Mouse (Mus musculus): ENCODE measurements around the gene Grik5.

The Grik5 gene

DNA sequence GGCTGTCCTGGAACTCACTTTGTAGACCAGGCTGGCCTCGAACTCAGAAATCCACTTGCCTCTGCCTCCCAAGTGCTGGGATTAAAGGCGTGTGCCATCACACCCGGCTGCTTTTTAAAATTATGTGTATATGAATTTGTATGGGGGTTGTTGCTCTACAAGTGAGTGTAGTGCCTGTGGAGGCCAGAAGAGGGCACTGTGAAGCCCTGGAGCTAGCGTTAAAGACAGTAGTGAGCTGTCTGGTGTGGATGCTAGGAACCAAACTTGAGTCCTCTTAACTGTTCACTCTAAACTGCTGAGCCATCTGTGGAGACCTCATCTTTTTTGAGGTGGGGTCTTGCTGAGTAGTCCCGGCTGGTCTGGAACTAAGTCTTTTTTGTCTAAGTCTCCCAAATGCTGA, 86.3 kb downstream of the Grik5 start:
- in situ Hi-C loops (cut with MboI): no loop called here

DNA sequence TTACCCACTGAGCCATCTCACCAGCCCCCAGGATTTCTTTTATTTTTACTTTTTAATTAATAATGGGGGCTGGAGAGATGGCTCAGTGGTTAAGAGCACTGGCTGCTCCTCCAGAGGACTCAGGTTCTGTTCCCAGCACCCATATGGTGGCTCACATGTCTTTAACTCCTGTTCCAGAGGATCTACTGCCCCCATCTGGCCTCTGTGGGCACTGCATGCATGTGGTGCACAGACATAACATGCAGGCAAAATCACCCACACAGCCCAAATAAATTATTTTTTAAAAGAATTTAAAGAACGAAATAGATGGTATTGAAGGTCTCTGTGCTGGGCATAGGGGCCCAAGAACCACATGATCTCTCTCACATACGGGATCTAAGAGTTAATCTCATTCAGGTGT, 87.8 kb downstream of the Grik5 start:
- in situ Hi-C loops (cut with MboI): no loop called here

DNA sequence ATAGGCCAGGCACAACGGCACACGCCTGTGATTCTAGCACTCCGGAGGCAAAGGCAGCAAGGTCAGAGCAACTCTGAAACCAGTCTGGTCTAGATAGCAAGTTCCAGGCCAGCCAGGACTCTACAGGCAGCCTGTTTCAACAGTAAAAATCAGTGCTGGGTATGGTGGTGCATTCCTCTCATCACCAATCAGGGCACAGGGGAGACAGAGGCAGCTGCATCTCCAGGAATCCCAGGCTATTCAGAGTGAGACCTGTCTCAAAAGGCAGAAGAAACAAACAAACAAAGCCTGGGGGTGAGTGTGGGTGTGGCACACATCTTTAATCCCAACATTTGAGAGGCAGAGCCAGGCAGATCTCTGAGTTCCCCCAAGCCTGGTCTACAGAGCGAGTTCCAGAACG, 88.8 kb downstream of the Grik5 start:
- in situ Hi-C loops (cut with MboI): no loop called here

DNA sequence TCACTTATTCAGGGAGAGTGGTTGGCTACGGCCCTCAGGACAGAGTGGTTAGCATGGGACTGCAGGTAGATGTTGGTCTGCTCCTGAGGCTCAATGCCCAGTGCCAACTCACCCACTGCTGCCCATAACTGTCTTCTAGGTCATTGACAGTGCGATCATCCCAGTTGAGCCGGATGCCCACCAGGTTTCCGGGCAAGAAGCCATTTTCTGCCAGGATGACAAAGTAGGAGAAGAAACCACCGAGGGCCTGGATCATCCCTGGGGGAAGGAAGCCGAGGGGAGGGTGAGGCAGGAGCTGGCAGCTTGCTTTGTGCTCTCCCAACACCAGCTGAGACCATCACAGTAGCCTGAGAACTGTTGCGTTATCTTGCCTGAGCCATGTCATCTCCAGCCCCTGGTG, 91.7 kb downstream of the Grik5 start:
- in situ Hi-C loops (cut with MboI): no loop called here

DNA sequence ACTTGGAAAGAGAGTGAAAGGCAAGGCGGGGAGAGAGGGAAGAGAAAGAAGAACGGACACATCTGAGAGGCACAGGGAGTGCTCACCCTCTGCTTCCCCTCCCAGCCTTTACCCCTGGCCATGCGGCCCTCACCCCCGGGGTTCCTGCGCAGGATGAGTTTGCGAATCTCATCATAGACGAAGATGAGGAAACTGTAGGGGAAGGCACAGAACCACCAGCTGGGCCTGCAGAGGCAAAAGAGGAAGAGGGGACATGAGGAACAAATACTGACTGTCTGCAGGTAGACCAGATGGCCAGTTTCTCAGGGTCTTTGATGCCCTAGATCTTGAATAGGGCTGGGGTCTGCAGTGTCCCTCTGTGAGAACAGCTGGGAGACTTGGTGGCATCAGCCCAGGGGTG, 93.4 kb downstream of the Grik5 start:
- in situ Hi-C loops (cut with MboI): no loop called here

DNA sequence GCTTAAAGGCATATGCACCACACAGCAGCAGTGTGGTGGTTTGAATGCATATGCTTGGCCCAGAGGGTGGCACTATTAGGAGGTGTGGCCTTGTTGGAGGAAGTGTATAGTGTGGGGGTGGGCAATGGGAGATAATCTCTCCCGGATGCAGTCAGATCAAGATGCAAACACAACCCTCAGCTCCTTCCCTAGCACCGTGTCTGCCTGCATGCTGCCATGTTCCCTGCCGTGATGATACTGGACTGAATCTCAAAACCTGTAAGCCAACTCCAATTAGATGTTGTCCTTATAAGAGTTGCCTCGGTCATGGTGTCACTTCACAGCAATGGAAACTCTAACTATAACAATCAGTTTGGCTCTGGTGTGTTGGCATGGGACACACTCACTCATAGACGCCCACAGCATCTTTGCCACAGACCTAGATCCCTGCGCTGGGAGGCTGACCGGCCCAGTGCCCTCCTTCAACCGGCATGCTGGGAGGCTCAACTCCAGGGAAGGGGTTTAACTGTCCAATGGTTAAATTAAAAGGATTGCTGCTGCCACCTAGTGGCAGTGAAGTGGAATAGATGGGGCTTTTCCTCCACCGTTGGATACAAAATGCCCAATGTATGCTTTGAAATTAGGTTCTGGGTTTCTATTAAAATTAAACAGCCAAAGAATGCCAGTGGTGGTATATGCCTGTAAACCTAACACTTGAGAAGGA, 97.1 kb downstream of the Grik5 start:
- in situ Hi-C loops (cut with MboI): no loop called here

DNA sequence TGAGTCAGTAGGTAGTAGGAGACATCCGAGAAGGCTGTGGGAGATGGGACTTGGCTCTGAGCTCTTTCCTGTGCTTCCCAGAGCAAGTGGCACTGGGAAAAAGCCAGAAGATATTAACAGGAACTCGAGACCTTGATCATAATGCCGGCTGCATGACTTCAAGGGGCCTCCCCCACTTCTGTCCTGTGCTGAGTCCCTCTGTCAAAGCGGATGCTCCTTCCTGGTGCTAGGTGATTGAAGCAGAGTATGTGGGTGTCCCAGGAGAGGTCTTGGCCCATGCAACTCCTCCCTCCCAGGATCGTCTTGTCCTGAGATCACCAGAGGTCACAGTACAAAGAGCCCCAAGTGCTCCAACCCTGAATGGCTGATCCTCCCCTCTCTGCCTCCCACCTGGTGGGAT, 98.2 kb downstream of the Grik5 start:
- in situ Hi-C loops (cut with MboI): no loop called here

DNA sequence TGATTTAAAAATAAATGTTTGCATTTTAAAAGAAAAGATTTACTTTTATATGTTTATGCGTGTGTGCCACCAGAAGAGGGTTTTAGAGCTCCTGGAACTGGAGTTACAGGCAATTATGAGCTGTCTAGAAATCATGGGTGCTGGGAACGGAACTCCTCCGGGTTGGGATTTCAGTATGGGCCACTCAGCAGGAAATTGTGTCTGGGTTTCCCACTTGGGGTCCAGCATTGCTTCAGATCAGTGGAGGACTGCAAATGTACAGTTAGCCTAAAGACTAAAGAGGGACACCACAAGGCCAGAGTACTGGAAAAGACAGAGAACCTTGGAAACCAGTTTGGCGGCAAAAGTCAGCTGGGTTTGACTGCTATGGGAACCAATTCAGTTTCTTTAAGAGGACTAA, 98.9 kb downstream of the Grik5 start:
- in situ Hi-C loops (cut with MboI): no loop called here

DNA sequence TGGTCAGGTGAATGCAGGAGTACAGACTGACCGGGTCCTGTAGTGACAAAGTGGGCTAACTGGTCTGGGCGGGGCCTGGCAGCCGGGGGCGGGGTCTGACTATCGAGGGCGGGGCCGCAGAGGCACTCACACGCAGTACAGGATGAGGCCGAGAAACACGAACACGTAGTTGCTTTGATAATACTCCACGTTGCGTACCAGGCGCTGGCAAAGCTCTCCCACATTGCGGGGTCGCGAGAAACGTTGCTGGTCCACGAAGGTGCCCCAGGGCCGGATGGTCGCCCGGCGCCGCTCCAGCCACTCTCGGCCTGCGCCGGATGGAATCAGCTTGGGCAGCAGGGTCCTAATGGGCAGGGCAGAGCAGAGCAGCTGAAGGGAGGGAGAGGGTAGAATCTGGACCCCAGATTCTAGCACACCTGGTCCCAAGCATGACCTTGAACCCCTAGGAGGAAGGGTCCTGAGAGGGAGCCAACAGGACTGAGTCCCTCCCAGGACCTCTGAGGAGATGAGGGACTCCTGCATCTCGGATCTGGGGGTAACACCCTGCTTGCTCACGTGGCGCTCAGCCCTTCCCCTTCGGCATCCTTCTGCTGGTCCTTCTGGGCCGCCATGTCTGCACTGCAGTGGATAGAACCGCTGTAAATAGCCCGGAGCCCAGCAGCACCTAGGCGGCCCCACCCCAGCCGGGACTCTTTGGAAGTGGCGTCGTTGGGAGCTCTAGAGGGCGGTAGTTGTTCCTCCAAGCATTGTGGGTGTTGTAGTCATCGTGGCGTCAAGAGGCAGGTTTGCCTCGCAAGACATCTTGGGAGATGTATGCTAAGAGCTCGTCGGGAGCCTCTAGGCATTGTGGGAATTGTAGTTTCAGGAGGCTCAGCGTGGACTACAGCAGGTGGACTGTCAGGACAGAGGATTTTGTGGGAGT, 99.9 kb downstream of the Grik5 start, which contains the start of gene Rabac1:
Gene Rabac1, minus strand, starts transcription at position 783 of the 922 bp plus-strand sequence.
- in situ Hi-C loops (cut with MboI): no loop called here

DNA sequence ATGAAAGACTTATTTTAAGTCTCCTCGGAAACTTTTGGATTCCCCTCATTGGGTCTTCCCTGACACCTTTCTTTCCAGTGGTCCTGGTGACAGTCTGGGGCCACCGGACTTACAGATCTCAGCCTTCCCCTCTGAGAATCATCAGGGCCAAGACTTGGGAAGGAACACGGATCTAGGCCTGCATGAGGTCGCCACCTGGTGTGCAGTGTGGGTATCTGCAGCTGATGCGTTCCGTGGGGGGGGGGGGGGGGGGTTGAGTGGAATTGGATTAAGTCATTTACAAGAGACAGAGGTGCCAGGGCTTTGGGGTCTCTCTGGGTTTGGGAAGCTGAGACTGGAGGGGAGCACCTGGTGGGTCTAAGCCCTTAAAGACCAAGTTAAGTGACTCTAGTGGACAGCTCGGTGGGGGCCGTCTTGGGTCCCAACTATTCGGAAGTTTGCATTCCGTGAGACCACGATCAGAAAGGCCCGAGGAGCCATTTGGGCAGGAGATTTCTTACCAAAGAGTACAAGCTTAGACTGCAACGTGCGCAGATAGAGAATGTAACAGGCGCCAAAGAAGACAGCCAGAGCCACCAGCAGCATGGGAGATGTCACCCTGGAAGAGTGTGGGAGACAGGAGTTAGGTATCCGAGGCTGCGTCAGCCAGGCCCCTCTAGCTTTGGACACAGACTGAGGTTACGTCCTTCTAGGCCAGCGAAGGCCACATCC, 100.7 kb downstream of the Grik5 start:
- in situ Hi-C loops (cut with MboI): no loop called here

DNA sequence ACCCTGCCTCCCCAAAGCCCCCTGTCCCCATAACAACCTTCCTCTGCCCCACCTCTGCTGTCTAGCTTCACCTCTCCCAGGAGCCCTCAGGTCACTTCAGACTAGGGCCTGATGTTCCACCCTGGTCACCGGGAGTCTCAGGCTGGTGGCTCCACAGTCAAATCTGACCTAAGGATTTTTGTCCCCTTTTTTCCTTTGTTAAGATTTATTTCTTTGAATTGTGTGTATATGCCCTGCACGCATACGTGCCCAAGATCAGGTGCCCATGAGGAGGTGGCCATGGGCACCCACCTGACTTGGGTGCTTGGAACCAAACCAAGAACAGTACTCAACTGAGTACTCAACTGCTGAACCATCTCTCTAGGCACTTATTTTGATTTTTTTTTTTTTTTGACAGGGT, 101.8 kb downstream of the Grik5 start:
- in situ Hi-C loops (cut with MboI): no loop called here

DNA sequence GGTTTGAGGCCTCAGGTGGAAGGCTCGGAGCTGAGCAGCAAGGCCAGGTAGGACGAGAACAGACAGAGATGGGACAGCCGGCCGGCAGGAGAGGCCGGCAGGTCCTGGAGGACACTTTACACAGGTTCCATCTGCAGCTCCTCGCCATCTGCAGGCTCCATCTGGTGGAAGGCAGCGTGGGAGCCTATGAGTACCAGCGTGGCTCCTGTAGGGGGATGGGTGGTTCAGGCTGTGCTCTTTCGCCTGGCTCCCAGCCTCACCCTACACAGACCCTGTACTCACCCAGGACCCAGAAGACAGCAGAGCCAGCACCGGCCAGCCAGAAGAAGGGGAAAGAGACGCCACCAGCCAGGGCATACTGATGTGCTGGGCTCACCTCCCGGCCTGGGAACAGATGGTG, 102.3 kb downstream of the Grik5 start:
- in situ Hi-C loops (cut with MboI): loop anchor here (5.0 kb wide), 2 partner anchors 68 to 148 kb away; partner anchors contain the start of gene Arhgef1

DNA sequence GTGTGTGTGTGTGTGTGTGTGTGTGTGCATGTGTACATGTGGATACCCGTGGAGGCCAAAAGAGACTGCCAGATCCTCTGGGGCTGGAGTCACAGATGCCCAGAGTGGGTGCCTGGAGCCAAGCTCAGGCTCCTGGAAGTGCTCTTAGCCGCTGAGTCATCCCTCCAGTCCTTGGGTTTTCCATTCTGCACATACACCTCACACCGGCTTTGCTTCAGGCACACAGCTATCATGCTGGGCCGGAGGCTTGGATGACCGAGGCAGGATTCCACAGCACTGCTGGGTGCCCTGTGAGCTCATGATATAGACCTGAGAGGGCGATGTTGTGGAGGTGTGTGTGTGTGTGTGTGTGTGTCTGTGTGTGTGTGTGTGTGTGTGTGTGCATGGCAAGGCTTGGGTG, 103.7 kb downstream of the Grik5 start:
- in situ Hi-C loops (cut with MboI): loop anchor here (5.0 kb wide), 2 partner anchors 66 to 146 kb away; partner anchors contain the start of gene Arhgef1

DNA sequence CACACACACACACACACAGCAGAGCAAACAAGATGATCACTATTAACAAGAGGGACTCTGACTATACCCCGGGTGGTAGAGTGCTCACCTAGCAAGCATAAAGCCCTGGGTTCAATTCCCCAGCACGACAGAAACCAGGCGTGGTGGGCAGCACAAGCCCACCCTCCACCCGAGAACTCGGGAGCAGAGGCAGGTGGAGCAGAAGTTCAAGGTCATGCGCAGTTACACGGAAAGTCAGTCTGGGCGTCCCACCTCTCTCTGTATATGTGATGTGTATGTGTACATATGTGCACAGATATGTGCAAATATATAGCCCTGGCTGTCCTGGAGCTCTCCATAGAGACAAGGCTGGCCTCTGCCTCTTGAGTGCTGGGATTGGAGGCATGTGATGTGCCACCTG, 104.2 kb downstream of the Grik5 start:
- in situ Hi-C loops (cut with MboI): loop anchor here (5.0 kb wide), 2 partner anchors 66 to 146 kb away; partner anchors contain the start of gene Arhgef1

DNA sequence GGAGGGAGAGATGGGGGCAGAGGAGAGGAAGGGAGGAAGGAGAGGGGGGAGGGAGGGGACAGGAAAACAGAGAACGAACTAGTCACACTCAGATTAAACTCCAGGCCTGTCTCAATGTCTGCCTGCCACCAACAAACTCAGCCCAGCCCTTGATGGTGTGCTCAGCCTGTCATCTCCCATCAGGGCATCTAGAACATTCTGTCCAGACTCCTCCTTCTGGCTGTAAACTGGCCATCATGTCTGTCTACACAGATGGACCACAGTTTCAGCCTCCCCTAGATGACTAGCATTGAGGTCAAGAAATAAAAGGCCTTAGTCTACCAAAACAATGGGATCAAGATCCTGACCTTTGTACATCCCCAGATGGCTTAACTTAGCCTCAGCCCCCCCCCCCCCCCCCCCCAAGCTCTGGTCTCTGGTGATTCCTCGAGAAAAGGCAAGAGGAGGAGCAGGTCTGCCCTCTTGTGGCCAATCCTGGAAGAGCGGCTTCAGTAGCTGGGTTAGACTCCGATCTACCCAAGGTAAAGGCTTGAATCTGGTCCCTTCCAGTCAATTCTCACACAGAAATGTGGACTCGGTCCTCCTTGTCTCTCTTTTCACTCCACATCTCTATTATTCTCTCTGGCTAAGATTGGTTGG, 107.1 kb downstream of the Grik5 start:
- in situ Hi-C loops (cut with MboI): loop anchor here (5.0 kb wide), 2 partner anchors 63 to 143 kb away; partner anchors contain the start of gene Arhgef1

DNA sequence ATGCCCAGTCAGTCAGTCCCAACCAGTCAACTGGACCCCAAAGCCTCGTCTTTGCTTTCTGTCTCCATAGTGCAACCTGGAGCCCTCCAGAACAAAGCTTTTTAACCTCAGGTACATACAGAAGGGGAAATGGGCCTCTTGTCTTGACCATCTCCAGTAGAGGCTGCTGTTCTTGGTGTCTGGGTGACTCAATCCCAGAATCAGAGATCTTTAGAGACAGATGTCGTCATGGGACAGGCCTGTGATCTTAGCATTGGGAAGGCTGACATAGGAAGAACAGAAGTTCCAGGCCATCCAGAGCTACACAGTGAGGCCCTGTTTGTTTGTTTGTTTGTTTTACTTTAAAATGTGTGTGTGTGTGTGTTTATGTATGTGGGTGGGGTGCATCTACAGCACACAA, 107.9 kb downstream of the Grik5 start:
- in situ Hi-C loops (cut with MboI): no loop called here

Data from mature B cell (primary cell).